Mouse (Mus musculus) granulocyte monocyte progenitor cell, adult 5-6 weeks (primary cell): ENCODE results near the gene Slc11a1. TPM values are rescaled to one million over a fixed set of nuclear protein-coding genes. Genes with fewer than 3 reads are reported as not detected.
A peak's percentile ranks its signal among the peaks of the same experiment; 100 is the strongest.

Experiments used
- ATAC-seq: replicated peaks from 2 replicates; pipeline ENCODE4 v1.8.0; 2016; ENCODE audit warnings: mild to moderate bottlenecking, moderate TSS enrichment, inconsistent platforms; ENCODE audit not compliant: poor library complexity, severe bottlenecking
- total RNA-seq, 2 experiments: library from RNA; stranded (forward) in 1 of 2; stranded (reverse) in 1 of 2; fragments of 200-712, 200-1000 nt in 1 of 2; fragments of >200 nt in 1 of 2; fragmentation: Nextera tagmentation in 1 of 2; gene quantifications; 2 replicates each; pipeline ENCODE4 v1.2.3; 2014 to 2017

The Slc11a1 gene
- total RNA-seq, 2 experiments from 2014 or later: 0.26 to 0.49 TPM

DNA sequence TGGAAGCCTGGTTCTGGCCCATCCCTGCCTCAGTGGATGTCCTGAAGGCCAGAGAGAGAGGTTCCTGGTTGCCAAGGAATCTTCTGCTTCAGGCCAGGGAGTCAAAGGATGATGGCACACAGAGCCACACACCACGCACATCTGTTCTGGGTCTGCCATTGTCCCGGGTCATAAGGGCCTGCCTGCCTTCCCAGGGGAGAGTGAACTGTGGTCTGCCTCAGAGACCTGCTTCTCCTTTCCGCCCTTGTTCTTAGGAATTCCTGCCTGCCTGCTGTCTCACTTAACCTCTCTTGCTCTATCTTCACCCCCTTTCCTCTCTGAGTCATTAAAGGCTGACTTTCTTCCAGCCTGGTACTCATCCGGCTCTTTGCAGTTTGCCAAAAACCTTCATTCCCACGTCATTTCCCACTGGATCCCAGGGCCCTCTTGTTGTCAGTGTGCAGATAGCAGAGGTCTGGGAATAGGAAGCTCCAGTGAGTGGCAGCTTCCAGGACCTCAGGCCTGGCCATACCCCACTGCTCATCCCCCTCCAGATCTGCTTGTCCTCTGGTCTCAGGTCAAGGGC is 22.4 kb upstream of the Slc11a1 start:
- ATAC-seq: no peak

DNA sequence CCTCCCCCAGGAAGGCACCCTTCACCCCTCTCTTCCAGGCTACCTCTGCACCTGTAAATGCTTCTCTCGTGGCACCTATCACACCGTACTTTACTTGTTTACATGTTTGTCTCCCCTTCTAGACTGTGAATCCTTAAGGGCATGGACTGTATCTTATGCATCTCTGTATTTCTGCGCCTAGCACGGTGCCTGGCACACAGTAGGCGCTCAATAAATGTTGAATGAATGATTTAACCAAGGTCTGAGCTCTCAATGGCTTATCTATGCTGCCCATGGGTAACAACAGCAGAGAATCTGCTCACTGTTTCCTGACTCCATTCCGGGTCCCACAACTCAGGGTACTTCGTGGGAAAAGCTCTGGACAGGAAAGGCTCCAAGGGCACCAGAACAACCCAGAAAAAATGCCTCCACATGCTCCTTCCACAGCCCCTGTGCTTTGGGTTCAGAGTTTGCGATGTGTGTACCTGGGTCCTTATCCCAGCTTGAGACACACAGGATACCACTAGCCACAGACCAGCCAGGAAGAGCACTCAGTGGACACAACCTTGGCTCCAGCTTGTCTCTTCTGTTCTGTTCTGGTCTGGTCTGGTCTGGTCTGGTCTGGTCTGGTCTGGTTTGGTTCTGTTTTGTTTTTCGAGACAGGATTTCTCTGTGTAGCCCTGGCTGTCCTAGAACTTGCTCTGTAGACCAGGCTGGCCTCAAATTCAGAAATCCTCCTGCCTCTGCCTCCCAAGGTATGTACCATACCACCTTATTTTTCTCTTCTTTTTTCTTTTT is 21.4 kb upstream of the Slc11a1 start:
- ATAC-seq: no peak

DNA sequence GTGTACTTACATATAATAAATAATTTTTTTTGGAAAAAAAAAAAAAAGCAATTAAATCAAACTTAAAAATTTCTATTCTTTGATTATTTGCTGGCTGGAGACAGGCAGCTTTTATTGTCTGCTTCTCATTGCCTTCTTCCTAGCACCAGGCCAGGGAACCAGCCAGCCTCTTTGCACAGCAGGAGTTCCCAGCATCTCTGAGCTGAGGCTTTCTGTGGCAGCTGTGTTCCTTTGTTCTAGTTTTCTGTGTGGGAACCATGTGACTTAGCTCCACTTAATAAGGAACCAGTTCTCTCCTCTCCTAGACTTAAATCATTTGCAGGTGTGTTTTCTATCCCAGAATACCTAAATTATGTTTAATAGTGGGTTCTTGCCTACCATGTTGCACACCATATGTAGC is 17.5 kb upstream of the Slc11a1 start:
- no peak for ATAC-seq

DNA sequence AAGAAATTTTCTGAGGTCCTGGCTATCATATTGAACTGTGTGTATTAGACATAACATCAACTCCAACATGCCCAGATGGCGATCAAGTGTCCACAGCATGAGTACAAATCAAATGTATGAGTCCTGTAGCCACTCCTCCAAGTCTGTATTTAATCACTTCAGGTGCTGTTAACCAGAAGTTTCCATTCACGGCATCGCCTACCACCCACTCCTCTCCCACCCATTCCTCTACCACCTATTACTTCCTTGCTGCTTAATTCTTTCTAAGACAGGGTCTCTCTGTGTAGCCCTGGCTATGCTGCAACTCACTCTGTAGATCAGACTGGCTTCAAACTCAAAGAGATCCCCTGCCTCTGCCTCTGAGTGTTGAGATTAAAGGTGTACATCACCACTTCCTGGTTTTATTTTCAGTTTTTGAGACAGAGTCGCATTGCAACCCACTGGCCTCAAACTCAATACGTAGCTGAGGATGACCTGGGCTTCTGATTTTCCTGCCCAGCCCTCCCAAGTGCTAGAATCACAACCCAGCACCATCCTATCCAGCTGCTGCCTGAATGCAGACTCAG is 15.0 kb upstream of the Slc11a1 start:
- no peak for ATAC-seq

DNA sequence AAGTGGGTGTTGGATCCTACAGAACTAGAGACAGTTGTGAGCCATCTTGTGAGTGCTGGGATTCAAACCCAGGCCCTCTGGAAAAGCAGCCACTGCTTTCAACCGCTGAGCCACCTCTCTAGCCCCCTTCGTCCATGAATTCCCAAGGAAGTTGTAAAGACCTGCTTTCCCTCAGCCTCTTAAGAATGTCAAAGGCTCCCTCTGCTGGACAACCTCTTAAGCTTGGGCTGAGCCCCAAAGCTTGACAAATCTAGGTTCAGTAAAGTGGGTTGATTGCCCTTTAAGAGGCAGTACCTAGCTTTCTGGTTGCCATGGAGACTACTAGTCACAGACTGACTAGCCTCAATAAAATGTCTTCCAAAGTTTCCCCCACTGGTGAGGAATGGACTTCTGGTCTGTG is 13.2 kb upstream of the Slc11a1 start, which contains the start of gene Catip:
Gene Catip (plus strand): TSS at position 297 of the 400 bp plus-strand sequence.
- peak; percentile 73 for ATAC-seq

DNA sequence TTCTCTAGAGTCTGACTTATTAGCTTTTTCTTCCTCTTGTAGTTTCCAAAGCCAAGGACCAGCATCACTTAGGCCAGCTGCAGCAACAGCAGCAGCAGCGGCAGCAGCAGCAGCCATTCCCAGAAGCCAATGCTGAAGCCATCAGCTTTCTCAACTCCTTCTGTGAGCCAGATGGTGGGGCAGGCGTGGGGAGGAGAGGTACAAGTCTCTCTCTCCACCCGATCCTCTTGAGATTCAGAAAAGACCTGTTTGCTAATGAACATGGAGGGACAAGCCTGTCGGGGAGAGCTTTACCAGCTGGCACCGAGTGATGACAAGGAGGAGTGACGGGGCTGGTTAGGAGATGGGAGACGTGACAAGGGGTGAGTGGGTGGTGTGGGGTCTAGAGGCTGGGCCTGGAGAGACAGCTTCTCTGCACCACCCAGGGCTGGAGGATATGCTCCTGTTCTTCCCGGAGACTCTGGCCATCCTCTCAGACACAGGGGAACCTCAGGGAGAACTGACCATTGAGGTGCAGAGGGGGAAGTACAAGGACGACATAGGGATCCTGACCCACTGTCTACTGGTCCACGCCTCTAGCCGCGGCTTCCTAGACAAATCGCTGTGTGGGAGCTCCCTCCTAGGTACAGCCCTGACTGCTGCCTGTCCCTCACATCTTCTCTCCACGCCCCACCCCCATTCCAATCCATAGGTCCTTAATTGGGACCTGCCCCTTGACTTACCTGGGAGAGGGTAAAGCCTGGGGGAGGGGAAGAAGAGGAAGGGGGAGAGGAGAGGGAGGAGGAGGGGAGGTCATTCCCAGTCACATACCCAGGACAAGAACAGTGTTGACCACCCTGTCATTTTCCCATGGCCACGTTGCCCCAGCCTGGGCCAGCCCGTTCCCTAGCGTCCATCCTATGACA is 12.4 kb upstream of the Slc11a1 start:
- no peak for ATAC-seq

DNA sequence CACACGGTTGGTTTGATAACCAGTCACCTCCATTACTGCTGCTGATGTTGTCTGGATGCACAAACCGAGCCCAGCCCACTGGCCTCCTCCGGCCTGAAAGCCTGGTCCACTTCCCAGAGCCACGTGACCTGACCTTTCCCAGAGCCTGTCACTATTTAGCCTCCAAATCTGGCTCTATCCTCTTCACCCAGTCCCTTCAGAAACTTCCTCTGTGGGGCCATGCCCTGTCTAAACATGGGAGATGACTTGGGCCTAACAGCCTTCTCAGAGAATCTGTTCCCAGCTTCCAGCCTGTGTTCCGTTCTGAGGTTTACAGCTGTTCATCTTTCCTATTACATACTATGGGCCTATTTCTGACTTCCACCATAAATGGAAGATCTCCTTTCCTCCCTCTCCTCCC is 11.6 kb upstream of the Slc11a1 start:
- ATAC-seq: no peak

DNA sequence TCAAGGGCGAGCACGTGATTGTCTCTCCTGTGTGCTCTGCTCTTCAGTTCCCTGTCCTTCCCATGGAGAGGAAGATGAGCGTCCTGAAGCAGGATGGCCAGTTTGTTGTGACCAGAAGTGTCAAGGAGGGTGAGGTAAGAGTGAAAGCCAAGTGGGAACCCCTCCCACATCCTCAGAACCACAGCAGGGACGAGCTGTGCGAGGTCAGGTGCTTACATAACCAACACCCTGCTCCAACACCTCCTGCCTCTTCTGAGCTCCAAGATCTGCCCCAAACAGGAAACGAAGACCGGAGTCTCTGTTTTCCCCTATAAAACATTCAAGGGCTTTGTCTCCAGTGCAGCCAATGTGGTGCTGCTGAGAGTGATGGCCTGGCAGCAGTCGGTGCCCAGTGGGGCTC is 10.7 kb upstream of the Slc11a1 start:
- peak; percentile 49 for ATAC-seq

DNA sequence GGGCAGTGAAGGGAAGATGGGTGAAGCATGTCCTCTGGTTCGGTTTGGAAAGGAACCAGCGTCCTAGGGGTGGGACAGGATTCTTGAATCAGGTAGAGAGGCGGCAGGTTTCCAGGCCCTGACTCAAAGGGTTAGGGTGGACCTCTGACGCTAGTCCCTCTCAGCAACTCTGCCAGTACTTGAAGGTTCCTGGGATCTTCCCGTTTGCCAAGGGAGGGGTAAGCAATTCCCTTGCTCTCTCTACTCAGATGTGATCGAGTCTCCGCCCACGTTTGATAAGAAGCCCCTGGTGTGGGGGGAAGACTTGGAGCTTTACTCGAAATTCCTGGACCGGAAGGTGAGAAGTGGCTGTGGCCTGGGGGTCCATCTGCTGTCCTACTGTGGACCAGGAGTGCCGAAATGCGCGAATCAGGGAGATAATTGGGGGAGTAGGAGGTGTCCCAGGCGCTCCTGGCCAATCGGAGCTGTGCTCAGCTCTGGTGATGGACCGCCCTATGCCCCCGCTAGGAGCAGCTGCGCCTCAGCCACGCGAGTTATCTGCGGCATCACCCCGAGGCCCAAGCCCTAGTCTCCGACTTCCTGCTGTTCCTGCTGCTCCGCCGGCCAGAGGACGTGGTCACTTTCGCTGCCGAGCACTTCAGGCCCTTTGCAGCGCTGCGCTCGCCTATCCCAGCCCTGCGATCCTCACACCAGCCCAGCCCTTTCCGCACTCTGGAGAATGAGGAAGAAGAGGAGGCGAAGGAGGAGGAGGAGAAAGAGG is 6.9 kb upstream of the Slc11a1 start:
- ATAC-seq: peak; percentile 72

DNA sequence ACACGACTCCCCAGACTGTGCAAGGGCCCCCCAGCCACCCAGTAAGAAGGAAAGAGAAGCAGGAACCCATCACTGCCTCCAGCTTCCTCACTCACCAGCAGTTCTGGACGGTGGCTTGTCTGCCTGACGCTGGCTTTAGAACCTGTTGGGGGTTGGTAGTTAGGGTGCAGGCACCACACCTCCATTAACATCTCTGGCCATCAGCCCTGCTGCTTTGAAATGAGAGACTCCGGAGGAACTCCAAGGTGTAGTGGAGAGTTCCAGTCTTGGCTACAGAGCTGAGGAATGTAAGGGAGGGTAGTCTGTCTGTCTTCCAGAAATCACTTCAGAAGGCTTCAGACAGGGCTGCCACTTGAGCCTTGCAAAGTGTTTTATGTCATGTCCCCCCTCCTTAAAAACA is 5.0 kb upstream of the Slc11a1 start:
- no peak for ATAC-seq

DNA sequence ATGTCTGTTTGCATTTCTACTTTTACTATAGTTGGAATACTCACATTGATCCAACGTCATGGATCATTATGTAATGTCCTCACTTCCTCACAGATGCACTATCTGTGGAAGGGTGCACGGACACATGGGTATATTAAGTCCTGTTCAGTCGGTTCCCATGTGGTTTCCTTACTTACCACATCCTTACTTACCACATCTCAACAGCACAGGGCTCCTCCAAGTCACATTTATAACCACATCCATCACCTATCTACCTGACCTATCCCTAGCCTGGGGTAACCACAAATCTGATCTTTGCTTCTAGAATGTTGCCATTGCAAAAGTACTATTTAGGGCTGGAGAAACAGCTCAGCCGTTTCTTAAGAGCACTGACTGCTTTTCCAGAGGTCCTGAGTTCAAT is 1.6 kb upstream of the Slc11a1 start:
- peak; percentile 77 for ATAC-seq

DNA sequence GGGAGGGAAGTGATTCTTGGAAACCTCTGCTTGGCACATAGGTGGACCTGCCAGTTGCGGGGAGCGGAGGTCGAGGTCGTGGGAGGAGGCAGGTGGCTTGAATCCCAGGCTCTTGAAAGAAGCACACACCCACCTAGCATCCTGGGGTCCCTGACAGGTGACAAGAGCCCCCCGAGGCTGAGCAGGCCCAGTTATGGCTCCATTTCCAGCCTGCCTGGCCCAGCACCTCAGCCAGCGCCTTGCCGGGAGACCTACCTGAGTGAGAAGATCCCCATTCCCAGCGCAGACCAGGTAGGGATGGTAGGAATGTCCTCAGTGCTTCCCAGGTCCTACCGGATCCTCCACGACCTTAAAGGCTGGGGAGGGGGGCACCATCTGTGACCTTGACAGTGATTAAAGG is 566 bp downstream of the Slc11a1 start:
- ATAC-seq: no peak; the same call in 1 of the 2 replicates

DNA sequence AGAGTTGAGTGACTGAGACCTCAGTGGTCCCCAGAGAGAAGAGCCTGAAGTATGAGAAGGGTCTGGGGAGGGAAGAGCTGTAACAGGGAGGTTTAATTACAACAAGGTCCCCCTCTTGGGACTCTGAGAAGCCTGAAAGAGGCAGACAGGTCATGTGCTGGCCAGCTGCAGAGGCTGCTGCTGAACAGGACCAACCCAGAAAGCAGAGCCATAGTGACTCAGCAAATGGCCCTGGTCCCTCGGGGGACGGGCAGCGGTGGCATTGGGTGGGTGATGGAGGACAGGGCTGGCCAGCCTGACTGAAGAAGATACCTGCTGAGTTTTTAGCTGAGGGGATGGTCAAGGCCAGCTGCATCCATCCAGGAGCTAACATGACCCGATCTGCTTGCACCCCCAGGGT is 1.4 kb downstream of the Slc11a1 start:
- ATAC-seq: no peak

DNA sequence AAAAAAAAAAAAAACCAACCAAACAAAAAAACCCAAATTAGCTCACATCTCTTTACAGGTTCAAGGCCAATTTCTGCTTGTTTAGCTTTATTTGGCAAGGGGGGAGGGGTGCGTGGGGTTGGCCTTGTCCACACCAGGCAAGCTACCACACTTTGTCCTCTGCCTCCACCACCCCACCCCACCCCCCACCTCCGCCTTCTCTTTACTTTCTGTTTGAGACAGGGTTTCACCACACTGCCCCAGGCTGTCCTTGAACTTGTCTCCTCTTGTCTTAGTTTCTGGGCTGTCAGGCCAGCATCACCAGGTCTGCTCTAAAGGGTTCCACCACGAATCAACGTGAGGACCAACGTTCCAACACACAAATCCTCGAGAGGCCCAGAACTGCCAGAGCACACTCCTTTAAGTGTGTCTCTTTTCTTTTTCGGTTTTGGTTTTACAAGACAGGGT is 4.1 kb downstream of the Slc11a1 start:
- ATAC-seq: no peak

DNA sequence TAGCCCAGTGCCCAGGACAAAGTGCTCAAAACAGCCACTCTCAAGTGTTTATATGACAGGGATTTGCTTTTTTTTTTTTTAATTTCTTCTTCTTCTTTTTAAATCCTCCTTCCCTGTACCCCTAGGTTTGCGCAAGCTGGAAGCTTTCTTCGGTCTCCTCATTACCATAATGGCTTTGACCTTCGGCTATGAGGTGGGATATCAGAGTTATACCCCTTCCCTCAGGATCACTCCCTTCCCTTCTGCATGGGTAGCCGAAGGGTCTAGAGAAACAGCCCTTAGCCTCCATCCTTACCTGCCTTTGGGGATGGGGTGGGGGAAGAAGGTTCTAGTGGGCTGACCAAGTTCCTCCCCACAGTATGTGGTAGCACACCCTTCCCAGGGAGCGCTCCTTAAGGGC is 5.5 kb downstream of the Slc11a1 start:
- peak; percentile 11; the same call in 1 of the 2 replicates for ATAC-seq

DNA sequence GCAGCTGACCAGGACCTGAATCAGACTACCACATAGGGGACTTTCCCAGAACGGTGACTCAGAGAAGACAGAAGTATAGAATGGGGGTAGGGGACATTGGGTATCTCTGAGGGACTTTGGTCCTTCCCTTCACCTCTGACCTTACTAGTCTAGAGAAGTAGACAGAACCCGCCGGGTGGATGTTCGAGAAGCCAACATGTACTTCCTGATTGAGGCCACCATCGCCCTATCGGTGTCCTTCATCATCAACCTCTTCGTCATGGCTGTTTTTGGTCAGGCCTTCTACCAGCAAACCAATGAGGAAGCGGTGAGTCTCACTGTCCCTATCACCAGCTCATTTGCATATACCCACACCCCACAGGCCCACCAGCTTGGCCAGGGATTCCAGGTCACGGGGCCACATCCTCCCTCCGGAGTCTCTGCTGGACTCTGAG is 6.6 kb downstream of the Slc11a1 start:
- peak; percentile 76 for ATAC-seq

DNA sequence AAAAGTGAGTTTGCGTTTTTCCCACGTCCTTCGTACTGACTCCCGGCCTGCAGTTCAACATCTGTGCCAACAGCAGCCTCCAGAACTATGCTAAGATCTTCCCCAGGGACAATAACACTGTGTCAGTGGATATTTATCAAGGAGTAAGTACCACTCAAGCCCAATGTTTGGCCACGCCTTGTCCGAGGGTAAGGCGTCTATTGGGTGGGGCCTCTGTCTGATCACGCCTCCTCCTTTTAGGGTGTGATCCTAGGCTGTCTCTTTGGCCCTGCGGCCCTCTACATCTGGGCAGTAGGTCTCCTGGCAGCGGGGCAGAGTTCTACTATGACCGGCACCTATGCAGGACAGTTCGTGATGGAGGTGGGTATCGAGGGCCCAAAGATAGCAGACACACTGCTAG is 8.4 kb downstream of the Slc11a1 start:
- ATAC-seq: no peak

DNA sequence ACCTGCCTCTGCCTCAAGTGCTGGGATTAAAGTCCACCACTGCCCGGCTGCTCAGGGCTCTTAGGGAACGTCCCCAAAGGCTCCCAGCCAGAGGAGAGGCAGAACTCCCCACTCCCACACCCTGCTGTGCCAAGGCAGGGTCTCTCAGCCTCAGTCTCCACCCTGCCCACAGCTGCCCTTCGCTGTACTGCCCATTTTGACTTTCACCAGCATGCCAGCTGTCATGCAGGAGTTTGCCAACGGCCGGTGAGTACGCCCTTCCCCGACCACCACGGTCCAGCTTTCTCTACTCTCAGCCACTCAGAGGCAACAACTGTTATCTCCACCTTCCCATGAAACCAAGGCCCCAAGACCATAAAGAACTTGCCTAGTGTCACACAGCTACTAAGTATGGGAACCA is 9.5 kb downstream of the Slc11a1 start:
- ATAC-seq: no peak

DNA sequence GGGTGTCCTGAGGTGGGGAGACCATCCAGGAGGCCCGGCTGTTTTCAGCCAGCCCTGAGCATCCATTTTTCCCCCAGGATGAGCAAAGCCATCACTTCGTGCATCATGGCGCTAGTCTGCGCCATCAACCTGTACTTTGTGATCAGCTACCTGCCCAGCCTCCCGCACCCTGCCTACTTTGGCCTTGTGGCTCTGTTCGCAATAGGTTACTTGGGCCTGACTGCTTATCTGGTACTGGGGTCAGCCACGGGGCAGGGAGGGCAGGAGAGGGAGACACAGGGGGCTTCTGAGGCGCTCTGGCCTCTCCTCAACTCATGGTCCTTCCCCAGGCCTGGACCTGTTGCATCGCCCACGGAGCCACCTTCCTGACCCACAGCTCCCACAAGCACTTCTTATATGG is 10.1 kb downstream of the Slc11a1 start:
- ATAC-seq: no peak

DNA sequence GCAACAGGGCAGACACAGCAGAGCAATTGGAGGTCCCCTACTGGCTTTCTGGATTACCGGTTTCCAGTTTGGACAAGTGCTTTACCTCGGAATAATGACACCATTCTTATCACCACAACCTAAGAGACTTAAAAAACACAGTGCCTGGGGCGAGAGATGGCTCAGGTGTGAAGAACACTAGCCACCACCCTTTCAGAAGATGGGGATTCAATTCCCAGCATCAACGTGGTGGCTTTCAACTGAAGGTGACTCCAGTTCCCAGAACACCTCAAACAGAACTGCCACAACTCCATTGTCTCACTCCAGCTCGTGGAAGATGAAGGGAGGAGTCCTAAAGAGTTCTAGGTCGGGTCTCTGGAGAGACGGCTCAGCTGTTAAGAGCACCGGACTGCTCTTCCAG is 10.5 kb downstream of the Slc11a1 start:
- ATAC-seq: no peak
